Mouse (Mus musculus) midbrain, embryonic 13.5 days (tissue): Measurements from ENCODE around the gene Fmnl3. TPM values are rescaled to one million over a fixed set of nuclear protein-coding genes. Genes with fewer than 3 reads are reported as not detected.

Experiments
- ATAC-seq: fragments of 200-750 bp; cut with Nextera tagmentation; 2 replicates; pipeline ENCODE4 v1.8.0; 2017; ENCODE audit warnings: mild to moderate bottlenecking, moderate TSS enrichment, moderate library complexity
- H3K27ac ChIP-seq: fragments of 300-500 bp; sonication (generic); 2 replicates; pipeline ENCODE4 v1.5.1; 2015; ENCODE audit warnings: inconsistent platforms, mild to moderate bottlenecking, moderate library complexity
- H3K27me3 ChIP-seq: fragments of 300-500 bp; sonication (generic); 2 replicates; pipeline ENCODE4 v1.6.1; 2015; ENCODE audit warnings: mild to moderate bottlenecking, inconsistent platforms
- H3K36me3 ChIP-seq: fragments of 300-500 bp; sonication (generic); 2 replicates; pipeline ENCODE4 v1.6.1; 2015; ENCODE audit warnings: mild to moderate bottlenecking, inconsistent platforms
- H3K4me1 ChIP-seq: fragments of 300-500 bp; sonication (generic); replicated peaks from 2 replicates; pipeline ENCODE4 v1.6.1; 2015; ENCODE audit warnings: inconsistent platforms
- H3K4me2 ChIP-seq: fragments of 300-500 bp; sonication (generic); replicated peaks from 2 replicates; pipeline ENCODE4 v1.6.1; 2015; ENCODE audit warnings: moderate library complexity, mild to moderate bottlenecking, inconsistent platforms
- H3K4me3 ChIP-seq: fragments of 300-500 bp; sonication (generic); replicated peaks from 2 replicates; pipeline ENCODE4 v1.5.1; 2015; ENCODE audit warnings: mild to moderate bottlenecking, inconsistent platforms
- H3K9ac ChIP-seq: fragments of 300-500 bp; sonication (generic); replicated peaks from 2 replicates; pipeline ENCODE4 v1.6.1; 2015; ENCODE audit warnings: mild to moderate bottlenecking, inconsistent platforms
- H3K9me3 ChIP-seq: fragments of 300-500 bp; sonication (generic); 2 replicates; pipeline ENCODE4 v1.6.1; 2016; ENCODE audit warnings: mild to moderate bottlenecking, inconsistent platforms
- WGBS: fragments of 180-500 bp; shearing (Covaris S2); methylation state at CpG from one replicate; pipeline ENCODE4 v1.1.7; 2015; 5-methylcytosine and 5-hydroxymethylcytosine counted together
- polyA plus RNA-seq: library from polyadenylated mRNA; unstranded; fragments of >200 nt; fragmentation: Nextera tagmentation; extraction: Ambion mirVana; gene quantifications from 2 replicates; pipeline ENCODE4 v1.2.1, GENCODE M21; 2015

The Fmnl3 gene
- polyA plus RNA-seq, 1 experiment from 2014 or later, result 8.5 TPM

DNA sequence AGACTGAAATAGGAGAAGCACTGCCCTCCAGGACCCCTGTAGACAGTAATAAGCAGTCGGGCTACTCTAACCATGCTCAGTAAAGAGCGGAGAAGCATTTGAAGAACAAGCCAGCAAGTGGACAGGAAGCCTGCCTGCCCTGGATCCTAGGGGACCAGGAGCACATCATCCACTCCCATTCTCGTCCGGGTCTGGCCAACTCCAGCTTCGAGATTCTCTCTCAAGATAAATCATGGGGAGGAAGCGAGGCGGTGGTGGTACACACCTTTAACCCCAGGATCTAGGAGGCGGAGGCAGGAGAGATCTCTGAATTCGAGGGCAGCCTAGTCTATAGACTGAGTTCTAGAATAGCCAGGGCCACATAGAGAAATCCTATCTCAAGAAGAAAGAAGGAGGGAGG, 46.1 kb downstream of the Fmnl3 start:
- H3K36me3 ChIP-seq, result peaks cover 87% of the 10 kb centered on the region
- H3K4me1 ChIP-seq, result no peaks in the 10 kb centered on the region
- no peak overlapping the region for H3K4me2 ChIP-seq
- H3K27ac ChIP-seq, result no peak overlapping the region
- no peak for ATAC-seq
- no peaks in the 10 kb centered on the region for H3K27me3 ChIP-seq
- H3K9me3 ChIP-seq, result no peaks in the 10 kb centered on the region
- no peak overlapping the region for H3K9ac ChIP-seq
- no peak overlapping the region for H3K4me3 ChIP-seq
- 91% methylated on average over 9 of the region's 9 CpGs for WGBS

DNA sequence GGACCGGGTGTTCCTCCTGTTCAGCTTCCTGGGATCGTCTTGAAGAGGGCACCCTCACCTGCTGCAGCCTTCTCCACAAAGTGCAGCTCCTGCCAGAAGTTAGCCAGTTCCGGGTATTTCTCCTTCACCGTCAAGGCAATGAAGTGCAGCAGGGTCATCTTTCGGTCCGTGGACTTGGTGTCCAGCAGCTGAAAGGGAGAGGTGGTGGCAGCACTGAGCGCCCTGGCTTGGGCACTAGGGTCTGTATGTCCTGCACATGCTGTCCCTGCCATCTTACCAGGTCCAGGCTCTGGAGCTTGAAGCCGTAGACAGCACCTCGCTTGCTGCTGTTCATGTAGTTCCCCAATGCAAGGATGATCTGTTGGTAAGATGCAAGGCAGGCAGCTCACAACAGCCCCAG, 49.3 kb downstream of the Fmnl3 start:
- ATAC-seq, result no peak
- H3K9me3 ChIP-seq, result no peaks in the 10 kb centered on the region
- no peak overlapping the region for H3K9ac ChIP-seq
- H3K36me3 ChIP-seq, result peaks cover 92% of the 10 kb centered on the region
- peak overlapping the region; percentile 25; the same call in 1 of the 2 replicates for H3K27ac ChIP-seq
- no peaks in the 10 kb centered on the region for H3K4me1 ChIP-seq
- no peak overlapping the region for H3K4me3 ChIP-seq
- H3K4me2 ChIP-seq, result no peak overlapping the region
- no peaks in the 10 kb centered on the region for H3K27me3 ChIP-seq
- WGBS, result 90% methylated on average over 9 of the region's 9 CpGs

DNA sequence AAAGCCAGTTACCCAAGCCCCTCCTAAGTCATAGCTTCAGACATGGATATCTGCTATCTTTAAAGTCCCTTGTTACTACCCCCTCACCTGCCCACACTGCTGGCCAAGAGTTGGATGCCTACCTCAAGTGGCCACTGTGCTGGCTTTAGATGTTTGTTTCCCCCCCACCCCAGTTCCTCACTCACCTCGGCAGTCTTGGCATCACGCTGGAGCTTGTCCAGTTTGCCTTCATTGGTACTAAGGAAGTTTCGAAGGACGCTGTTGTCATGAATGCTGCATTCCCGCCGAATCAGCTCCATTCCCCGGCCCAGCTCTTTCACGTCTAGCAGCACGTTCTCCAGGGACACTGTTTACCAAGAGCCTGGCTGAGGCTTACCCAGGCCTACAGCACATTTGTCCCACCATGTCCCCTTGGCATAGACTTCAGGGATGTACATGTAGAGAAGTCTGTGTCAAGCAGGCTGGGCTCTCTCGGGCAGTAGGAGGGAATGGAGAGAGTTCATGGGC, 50.1 kb downstream of the Fmnl3 start:
- H3K4me2 ChIP-seq, result no peak overlapping the region
- no peak overlapping the region for H3K27ac ChIP-seq
- no peak overlapping the region for H3K9ac ChIP-seq

DNA sequence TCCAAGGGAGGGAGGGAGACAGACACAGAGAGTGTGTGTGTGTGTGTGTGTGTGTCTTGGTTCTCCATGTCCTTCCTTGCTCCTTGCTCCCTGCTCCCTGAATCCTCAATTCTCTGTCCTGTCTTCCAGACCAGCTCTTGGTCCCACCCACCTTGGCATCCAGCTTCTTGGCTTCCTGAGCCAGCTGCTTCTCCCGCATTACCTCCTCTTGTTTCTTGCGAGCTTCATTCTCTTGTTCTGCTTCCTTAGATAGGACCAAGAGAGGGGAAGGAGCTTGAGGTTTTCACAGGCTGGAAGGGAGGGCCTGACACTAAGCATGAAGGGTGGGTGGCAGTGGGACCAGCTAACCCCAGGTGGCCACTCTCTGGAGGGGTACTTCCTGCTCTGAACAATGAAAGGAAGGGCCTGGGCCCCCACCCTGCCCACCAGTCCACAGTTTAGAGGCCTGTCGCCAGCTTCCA, 50.8 kb downstream of the Fmnl3 start:
- Histone ChIP-seq H3K4me1 (no peaks in the 10 kb centered on the region), H3K4me2 (no peak overlapping the region), H3K9ac (no peak overlapping the region), H3K27ac (no peak overlapping the region), H3K27me3 (no peaks in the 10 kb centered on the region), H3K4me3 (no peak overlapping the region), H3K9me3 (no peaks in the 10 kb centered on the region), H3K36me3 (peaks cover 93% of the 10 kb centered on the region)
- no peak for ATAC-seq
- 80% methylated on average over 3 of the region's 3 CpGs for WGBS

More for the DNA sequence above, 50.1 kb downstream of the Fmnl3 start:
- Histone ChIP-seq H3K4me1 (no peaks in the 10 kb centered on the region), H3K36me3 (peaks cover 93% of the 10 kb centered on the region), H3K4me3 (no peak overlapping the region), H3K9me3 (no peaks in the 10 kb centered on the region), H3K27me3 (no peaks in the 10 kb centered on the region)
- ATAC-seq, result no peak
- WGBS, result 82% methylated on average over 10 of the region's 10 CpGs

DNA sequence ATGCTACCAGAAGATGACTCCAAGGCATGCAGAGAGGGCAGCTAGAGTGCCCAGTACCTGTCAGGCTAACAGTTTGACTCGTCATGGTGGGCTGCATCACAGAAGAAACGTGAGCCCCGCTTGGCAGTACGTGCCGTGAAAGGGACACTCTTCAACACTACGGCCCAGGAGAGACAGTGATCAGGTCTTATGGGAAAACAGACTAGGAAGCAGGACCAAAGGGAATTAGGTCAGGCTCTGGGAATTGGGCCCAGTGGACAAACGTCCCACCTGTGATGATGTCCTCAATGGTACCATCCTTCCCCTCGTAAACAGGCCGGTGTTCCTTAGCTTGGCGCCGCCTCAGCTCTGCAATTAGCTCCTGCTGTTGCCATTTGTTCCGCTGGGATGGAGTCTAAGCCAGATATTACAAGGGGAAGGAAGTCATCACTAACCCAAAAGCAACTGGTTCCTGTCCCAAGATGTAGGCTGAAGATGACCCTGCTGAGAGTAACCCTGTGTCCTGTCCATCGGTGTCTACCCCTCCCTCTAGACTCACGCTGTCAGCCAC, 51.3 kb downstream of the Fmnl3 start:
- H3K27ac ChIP-seq, result no peak overlapping the region
- no peak overlapping the region for H3K4me3 ChIP-seq
- no peak for ATAC-seq
- H3K9me3 ChIP-seq, result no peaks in the 10 kb centered on the region
- no peaks in the 10 kb centered on the region for H3K4me1 ChIP-seq
- H3K9ac ChIP-seq, result no peak overlapping the region
- H3K4me2 ChIP-seq, result no peak overlapping the region
- no peaks in the 10 kb centered on the region for H3K27me3 ChIP-seq
- 86% methylated on average over 14 of the region's 14 CpGs for WGBS
- H3K36me3 ChIP-seq, result peaks cover 97% of the 10 kb centered on the region

DNA sequence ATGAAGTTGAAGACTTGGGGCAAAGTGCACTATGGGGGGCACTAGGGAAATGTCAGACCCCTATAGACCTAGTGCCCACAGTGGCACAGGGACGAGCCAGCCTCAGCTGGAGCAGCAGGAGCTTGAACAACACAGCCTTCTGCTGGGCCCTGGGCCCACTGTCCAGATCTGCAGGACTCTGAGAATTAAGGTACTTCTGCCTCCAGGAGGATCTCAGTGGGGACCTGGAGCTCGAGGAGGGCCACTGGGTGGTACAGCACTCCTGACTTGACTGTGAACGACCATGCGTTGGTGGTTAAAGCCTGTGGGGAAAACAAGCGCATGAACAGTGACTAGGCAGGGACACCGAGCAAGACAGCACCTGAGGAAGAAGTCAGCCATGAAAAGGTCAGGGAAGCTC, 52.2 kb downstream of the Fmnl3 start:
- H3K36me3 ChIP-seq, result peaks cover 97% of the 10 kb centered on the region
- 0 out of 2 replicates have a peak overlapping the region, but pooled peaks have one; percentile 10 for H3K9ac ChIP-seq
- no peaks in the 10 kb centered on the region for H3K9me3 ChIP-seq
- H3K4me1 ChIP-seq, result no peaks in the 10 kb centered on the region
- H3K4me2 ChIP-seq, result no peak overlapping the region
- no peak for ATAC-seq
- H3K4me3 ChIP-seq, result no peak overlapping the region
- H3K27me3 ChIP-seq, result no peaks in the 10 kb centered on the region
- 86% methylated on average over 6 of the region's 6 CpGs for WGBS
- H3K27ac ChIP-seq, result peak overlapping the region; percentile 35; the same call in 1 of the 2 replicates

DNA sequence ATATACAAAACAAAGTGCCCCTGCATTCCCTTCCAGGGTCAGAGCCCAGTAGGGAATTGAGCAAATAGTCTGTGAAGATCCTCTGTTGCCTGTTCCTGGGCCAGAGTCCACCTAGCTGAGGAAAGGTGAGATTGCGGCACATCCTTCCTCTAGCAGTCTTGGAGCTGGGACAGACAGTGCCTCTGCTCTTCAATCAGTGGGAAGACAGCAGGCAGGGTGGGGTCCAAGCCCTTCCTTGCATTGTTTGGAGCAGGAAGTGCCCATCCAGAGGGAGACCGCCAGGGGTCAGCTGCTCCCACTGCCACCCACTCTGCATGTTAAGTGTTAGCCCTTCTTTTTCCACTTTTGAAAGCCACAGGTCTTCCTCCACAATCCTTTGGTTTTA, 53.0 kb downstream of the Fmnl3 start:
- H3K9ac ChIP-seq, result no peak overlapping the region
- no peaks in the 10 kb centered on the region for H3K9me3 ChIP-seq
- peaks cover 96% of the 10 kb centered on the region for H3K36me3 ChIP-seq
- H3K4me3 ChIP-seq, result no peak overlapping the region
- H3K27me3 ChIP-seq, result no peaks in the 10 kb centered on the region
- H3K4me2 ChIP-seq, result no peak overlapping the region
- H3K4me1 ChIP-seq, result no peaks in the 10 kb centered on the region
- ATAC-seq, result peak; percentile 34
- peak overlapping the region; percentile 88 for H3K27ac ChIP-seq
- WGBS, result 82% methylated on average over 2 of the region's 2 CpGs

DNA sequence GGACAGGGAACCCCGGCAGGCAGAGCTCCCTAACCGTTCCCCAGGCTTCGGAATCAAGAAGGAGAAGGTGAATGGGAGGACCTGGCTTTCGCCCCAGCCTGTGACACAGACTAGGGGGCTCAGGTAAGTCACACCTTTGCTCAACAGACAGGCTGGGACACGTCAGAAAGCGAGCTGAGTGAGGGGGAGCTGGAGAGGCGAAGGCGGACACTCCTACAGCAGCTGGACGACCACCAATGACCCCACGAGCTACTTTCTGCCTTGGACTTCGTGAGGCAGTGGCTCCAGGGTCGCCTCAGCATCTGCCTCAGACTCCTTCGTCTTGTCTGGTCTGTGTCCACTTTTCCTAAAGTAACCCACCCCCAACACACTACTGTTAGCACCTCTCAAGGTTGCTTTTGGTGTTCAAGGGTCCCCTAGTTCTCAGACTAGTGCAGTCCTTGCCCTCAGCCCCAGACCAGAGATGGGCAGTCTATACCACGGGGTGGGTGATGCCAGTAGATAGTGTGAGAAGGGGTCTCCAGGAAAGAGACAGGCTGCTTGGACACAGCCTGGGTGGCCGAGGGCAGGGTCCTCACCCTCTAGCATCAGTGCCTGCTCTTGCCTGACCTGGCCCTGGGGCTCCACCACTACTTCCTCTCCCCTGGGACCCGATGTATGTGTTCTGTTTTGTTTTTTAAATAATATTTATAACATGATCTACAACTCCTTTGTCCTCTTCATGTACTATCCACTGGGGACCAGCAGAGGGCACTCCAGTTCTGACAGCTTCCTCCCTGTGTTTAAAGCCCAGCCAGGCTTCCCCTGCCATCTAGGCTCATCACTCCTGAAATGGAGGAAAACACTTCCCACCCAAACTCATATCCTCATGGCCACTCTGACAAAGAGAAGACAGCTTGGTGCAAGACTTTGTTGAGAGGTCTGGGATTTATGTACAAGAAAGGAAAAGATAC, 53.7 kb downstream of the Fmnl3 start:
- peak overlapping the region; percentile 54 for H3K9ac ChIP-seq
- H3K9me3 ChIP-seq, result no peaks in the 10 kb centered on the region
- H3K36me3 ChIP-seq, result peaks cover 96% of the 10 kb centered on the region
- H3K4me1 ChIP-seq, result no peaks in the 10 kb centered on the region
- H3K27me3 ChIP-seq, result no peaks in the 10 kb centered on the region
- WGBS, result 80% methylated on average over 16 of the region's 16 CpGs
- H3K4me2 ChIP-seq, result no peak overlapping the region
- ATAC-seq, result peak; percentile 69
- peak overlapping the region; percentile 88 for H3K27ac ChIP-seq
- H3K4me3 ChIP-seq, result no peak overlapping the region

DNA sequence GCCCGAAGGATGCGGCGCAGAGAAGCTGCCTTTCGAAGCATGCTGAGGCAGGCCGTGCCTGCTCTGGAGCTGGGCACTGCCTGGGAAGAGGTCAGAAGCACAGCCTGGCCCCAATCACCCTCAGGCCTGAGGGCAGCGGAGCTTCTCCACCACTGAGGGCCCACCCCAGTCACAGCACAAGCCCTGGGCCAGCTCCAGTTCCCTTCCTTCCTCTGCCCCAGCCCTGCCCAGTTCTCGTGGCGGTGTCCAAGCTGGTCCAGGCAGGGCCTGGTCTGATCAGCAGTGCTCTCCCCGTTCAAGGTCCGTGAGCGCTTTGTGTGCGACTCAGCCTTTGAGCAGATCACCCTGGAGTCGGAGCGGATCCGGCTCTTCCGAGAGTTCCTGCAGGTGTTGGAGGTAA, 55.4 kb downstream of the Fmnl3 start:
- no peak for ATAC-seq
- WGBS, result 90% methylated on average over 16 of the region's 16 CpGs
- no peak overlapping the region for H3K4me3 ChIP-seq
- H3K36me3 ChIP-seq, result peaks cover 95% of the 10 kb centered on the region
- H3K27ac ChIP-seq, result peak overlapping the region; percentile 3; the same call in 1 of the 2 replicates
- no peak overlapping the region for H3K4me2 ChIP-seq
- H3K9me3 ChIP-seq, result no peaks in the 10 kb centered on the region
- 0 out of 2 replicates have a peak overlapping the region, but pooled peaks have one; percentile 4 for H3K9ac ChIP-seq
- H3K4me1 ChIP-seq, result no peaks in the 10 kb centered on the region
- H3K27me3 ChIP-seq, result no peaks in the 10 kb centered on the region

DNA sequence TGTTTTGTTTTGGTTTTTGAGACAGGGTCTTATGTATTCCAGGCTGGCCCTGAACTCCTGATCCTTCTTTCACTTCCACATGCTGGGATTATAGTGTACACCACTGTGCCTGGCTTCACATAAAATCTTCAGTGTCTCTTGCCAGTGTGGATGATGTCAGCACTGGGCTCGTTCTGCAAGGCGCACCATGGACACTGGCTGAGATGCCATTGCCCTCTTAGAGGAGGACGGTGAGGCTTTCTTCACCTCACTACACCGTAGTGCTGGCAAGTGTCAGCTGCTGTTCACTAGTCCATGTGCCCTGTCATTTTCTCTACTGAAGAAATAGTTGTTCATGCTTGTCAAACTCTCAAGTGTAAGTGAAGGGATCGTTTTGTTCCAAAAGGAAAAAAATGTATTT, 59.7 kb downstream of the Fmnl3 start:
- no peak overlapping the region for H3K9ac ChIP-seq
- ATAC-seq, result no peak
- no peak overlapping the region for H3K27ac ChIP-seq
- H3K4me2 ChIP-seq, result no peak overlapping the region
- 94% methylated on average over 5 of the region's 5 CpGs for WGBS
- H3K27me3 ChIP-seq, result no peaks in the 10 kb centered on the region
- no peak overlapping the region for H3K4me3 ChIP-seq
- H3K36me3 ChIP-seq, result peaks cover 98% of the 10 kb centered on the region
- no peaks in the 10 kb centered on the region for H3K4me1 ChIP-seq
- H3K9me3 ChIP-seq, result no peaks in the 10 kb centered on the region

DNA sequence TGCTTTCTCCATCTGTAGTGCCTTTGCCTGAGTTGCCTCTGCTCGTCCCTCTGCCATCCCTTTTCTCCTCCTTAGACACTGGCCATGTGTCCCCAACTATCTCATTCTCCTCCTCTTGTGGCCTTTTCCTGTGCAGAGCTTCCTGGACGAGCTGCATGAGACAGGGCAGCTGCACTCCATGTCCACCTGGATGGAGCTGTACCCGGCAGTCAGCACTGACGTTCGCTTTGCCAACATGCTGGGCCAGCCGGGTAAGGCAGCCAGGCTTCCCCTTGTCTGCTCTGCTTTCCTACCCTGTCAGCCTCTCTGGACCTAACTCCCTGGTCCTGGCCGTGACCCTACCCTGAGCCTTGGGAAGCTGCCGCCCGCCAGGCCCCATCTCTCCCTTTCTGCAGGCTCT, 60.7 kb downstream of the Fmnl3 start:
- Histone ChIP-seq H3K4me1 (no peaks in the 10 kb centered on the region), H3K36me3 (peaks cover 98% of the 10 kb centered on the region), H3K4me2 (no peak overlapping the region), H3K27me3 (no peaks in the 10 kb centered on the region), H3K9ac (no peak overlapping the region), H3K27ac (no peak overlapping the region), H3K9me3 (no peaks in the 10 kb centered on the region), H3K4me3 (no peak overlapping the region)
- WGBS, result 92% methylated on average over 9 of the region's 9 CpGs
- no peak for ATAC-seq

DNA sequence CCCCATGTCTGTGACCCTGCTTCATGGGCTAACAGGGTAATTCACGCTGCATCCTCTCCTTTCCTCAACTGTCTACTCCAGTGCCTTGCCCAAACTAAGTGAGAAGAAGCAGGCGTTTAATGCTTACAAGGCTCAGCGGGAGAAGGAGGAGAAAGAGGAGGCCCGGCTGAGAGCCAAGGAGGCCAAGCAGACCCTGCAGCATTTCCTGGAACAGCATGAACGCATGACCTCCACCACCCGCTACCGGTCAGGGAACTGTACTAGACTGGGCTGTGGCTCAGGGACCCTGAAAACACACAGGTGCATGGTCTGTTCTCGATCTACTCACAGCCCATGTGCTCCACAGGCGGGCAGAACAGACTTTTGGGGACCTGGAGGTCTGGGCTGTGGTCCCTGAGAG, 62.8 kb downstream of the Fmnl3 start:
- Histone ChIP-seq H3K36me3 (peaks cover 93% of the 10 kb centered on the region), H3K4me1 (no peaks in the 10 kb centered on the region), H3K27me3 (no peaks in the 10 kb centered on the region), H3K27ac (no peak overlapping the region), H3K4me2 (no peak overlapping the region), H3K4me3 (no peak overlapping the region), H3K9me3 (no peaks in the 10 kb centered on the region), H3K9ac (no peak overlapping the region)
- ATAC-seq, result no peak
- 89% methylated on average over 9 of the region's 9 CpGs for WGBS
